Mouse (Mus musculus) neural tube, embryonic 11.5 days (tissue): ENCODE results near the gene Slc15a3. TPM values are rescaled to one million over a fixed set of nuclear protein-coding genes. Genes with fewer than 3 reads are reported as not detected.

Experiments used
- ATAC-seq: fragments of 200-750 bp; cut with Nextera tagmentation; 2 replicates; pipeline ENCODE4 v1.8.0; 2017; ENCODE audit warnings: moderate number of reproducible peaks, mild to moderate bottlenecking, moderate TSS enrichment, moderate library complexity; ENCODE audit not compliant: insufficient read depth, low FRiP score, low TSS enrichment
- DNase-seq: peaks from one replicate; pipeline ENCODE4 v3.0.0-alpha.2; 2015; ENCODE audit warnings: low spot score
- H3K27ac ChIP-seq: fragments of 300-500 bp; sonication (generic); 2 replicates; pipeline ENCODE4 v1.5.1; 2014; ENCODE audit warnings: low read depth, mild to moderate bottlenecking, low read length
- H3K27me3 ChIP-seq: fragments of 300-500 bp; sonication (generic); 2 replicates; pipeline ENCODE4 v1.6.1; 2014; ENCODE audit warnings: mild to moderate bottlenecking, low read length, mixed read lengths; ENCODE audit not compliant: control insufficient read depth, insufficient read depth
- H3K36me3 ChIP-seq: fragments of 300-500 bp; sonication (generic); 2 replicates; pipeline ENCODE4 v1.6.1; 2014; ENCODE audit warnings: mild to moderate bottlenecking, low read length, moderate library complexity, mixed read lengths; ENCODE audit not compliant: control insufficient read depth, insufficient read depth
- H3K4me1 ChIP-seq: fragments of 300-500 bp; sonication (generic); 2 replicates; pipeline ENCODE4 v1.6.1; 2014; ENCODE audit warnings: low read length, mixed read lengths; ENCODE audit not compliant: control insufficient read depth, insufficient read depth
- H3K4me2 ChIP-seq: fragments of 300-500 bp; sonication (generic); 2 replicates; pipeline ENCODE4 v1.6.1; 2014; ENCODE audit warnings: low read depth, mild to moderate bottlenecking, moderate library complexity
- H3K4me3 ChIP-seq: fragments of 300-500 bp; sonication (generic); 2 replicates; pipeline ENCODE4 v1.5.1; 2014; ENCODE audit warnings: low read depth, low read length
- H3K9ac ChIP-seq: fragments of 300-500 bp; sonication (generic); 2 replicates; pipeline ENCODE4 v1.6.1; 2014; ENCODE audit warnings: mild to moderate bottlenecking, low read length
- H3K9me3 ChIP-seq: fragments of 300-500 bp; sonication (generic); 2 replicates; pipeline ENCODE4 v1.6.1; 2016; ENCODE audit warnings: low read length; ENCODE audit not compliant: control insufficient read depth
- WGBS: fragments of 180-500 bp; shearing (Covaris S2); extraction: QIAGEN DNeasy Blood & Tissue Kit; methylation state at CpG from one replicate; pipeline ENCODE4 v1.1.7; 2014; 5-methylcytosine and 5-hydroxymethylcytosine counted together
- polyA plus RNA-seq: library from polyadenylated mRNA; unstranded; fragments of >200 nt; fragmentation: Nextera tagmentation; extraction: Ambion mirVana; gene quantifications from 2 replicates; pipeline ENCODE4 v1.2.1, GENCODE M21; 2014

Gene Slc15a3
- polyA plus RNA-seq, 1 experiment from 2014 or later = 0.09 TPM

DNA sequence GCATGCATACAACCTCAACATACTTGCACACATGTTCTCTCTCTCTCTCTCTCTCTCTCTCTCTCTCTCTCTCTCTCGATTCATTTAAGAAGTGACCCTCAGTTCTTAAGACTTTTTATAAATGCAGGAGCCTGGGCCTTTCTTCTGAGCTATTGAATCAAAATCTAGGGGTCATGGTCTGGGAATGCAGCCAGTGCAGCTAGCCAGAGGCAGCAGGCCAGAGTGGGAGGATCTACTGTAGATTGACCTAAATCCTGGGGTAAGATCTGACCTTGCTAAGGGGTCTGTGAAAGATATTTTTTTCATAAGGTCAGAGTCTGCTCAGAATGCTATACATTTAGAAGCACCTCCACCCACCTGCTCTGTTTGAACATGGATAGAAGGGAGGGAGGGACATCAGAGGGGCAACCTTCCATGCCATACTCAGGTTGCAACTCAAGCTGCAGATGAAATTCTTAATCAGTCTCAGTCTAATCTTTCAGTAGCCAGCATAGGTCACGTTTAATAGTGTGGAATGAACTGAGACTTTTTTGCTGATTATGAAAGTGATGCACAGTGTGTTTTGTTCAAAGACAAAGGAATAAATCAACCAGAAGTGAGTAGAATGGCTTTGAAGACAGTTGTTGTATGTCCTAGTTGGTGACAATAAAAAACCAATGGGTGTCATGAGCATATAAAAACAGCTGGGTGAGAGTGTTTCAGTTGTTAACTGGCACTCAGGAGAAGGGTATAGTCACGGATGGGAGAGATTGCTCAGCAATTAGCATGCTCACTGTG lies 8.0 kb downstream of the Slc15a3 start:
- Histone ChIP-seq H3K4me2 (no peak overlapping the region), H3K9ac (no peak overlapping the region), H3K9me3 (no peaks in the 10 kb centered on the region), H3K4me1 (no peaks in the 10 kb centered on the region), H3K4me3 (no peak overlapping the region), H3K27me3 (no peaks in the 10 kb centered on the region), H3K36me3 (no peaks in the 10 kb centered on the region), H3K27ac (no peak overlapping the region)
- no peak for DNase-seq
- WGBS = 55% methylated on average over 3 of the region's 3 CpGs
- no peak for ATAC-seq

- H3K27me3 ChIP-seq = no peaks in the 10 kb centered on the region
- ATAC-seq = no peak
- no peak overlapping the region for H3K9ac ChIP-seq
- H3K4me1 ChIP-seq = no peaks in the 10 kb centered on the region
- no peak for DNase-seq
- peaks cover 19% of the 10 kb centered on the region for H3K36me3 ChIP-seq
- WGBS = 83% methylated on average over 3 of the region's 3 CpGs
- H3K9me3 ChIP-seq = no peaks in the 10 kb centered on the region
- H3K4me2 ChIP-seq = no peak overlapping the region
- H3K27ac ChIP-seq = no peak overlapping the region
- no peak overlapping the region for H3K4me3 ChIP-seq
These were observed 15.9 kb downstream of the Slc15a3 start for GRCm38 (mm10) chr19:10855422-10855821.

DNA sequence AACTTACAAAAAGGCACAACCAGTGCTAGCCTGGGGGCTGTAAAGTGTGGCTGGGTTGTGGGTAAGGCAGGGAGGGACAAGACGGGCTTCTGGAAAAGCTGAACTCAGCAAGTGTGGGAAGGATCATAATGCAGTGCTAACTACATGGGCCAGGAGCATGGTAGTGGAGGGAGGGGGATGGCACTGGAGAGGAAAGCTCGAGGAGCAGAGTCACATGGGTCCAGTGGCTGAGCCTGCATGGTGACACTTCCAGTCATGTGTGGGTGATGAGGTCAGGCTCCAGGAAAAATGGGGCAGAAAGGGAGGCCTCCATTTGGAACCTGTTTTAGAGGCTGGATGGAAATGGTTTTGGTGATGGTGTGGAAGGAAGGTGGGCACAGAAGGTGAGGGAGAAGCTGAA lies 17.0 kb downstream of the Slc15a3 start:
- Histone ChIP-seq H3K27ac (no peak overlapping the region), H3K4me3 (no peak overlapping the region), H3K4me2 (no peak overlapping the region), H3K9me3 (no peaks in the 10 kb centered on the region), H3K36me3 (peaks cover 27% of the 10 kb centered on the region), H3K4me1 (no peaks in the 10 kb centered on the region), H3K9ac (no peak overlapping the region), H3K27me3 (no peaks in the 10 kb centered on the region)
- WGBS = 53% methylated on average over 2 of the region's 2 CpGs
- ATAC-seq = no peak
- no peak for DNase-seq

DNA sequence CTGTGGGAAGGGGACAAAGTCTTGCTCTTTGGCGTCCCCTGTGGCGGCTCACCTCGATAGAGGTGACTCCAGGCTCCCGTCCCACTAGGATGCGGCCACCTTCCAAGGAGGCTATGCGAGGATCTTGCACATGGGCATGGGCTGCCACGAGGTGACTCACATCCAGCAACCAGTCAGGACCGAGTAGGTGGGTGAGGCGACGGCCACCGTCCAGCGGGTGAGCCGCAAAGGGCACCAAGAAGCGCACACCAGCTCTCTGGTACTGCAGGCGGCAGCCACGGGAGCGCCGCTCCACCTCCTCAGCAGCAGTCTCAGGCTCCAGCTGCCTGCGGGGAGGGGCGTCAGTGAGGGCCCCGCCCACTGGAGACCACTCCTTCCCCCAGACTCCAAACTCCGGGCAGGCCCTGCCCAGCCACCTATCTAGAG lies 20.6 kb downstream of the Slc15a3 start:
- Histone ChIP-seq H3K4me2 (no peak overlapping the region), H3K36me3 (peaks cover 54% of the 10 kb centered on the region), H3K9ac (no peak overlapping the region), H3K27me3 (no peaks in the 10 kb centered on the region), H3K4me1 (no peaks in the 10 kb centered on the region), H3K4me3 (no peak overlapping the region), H3K27ac (no peak overlapping the region), H3K9me3 (no peaks in the 10 kb centered on the region)
- 54% methylated on average over 22 of the region's 22 CpGs for WGBS
- no peak for DNase-seq
- no peak for ATAC-seq

- Histone ChIP-seq H3K4me1 (peaks cover 9% of the 10 kb centered on the region), H3K36me3 (peaks cover 43% of the 10 kb centered on the region), H3K9me3 (no peaks in the 10 kb centered on the region), H3K27ac (no peak overlapping the region), H3K27me3 (no peaks in the 10 kb centered on the region), H3K4me2 (no peak overlapping the region), H3K9ac (no peak overlapping the region), H3K4me3 (no peak overlapping the region)
- 97% methylated on average over 13 of the region's 13 CpGs for WGBS
- DNase-seq (no peak), ATAC-seq (no peak)
These were observed 26.8 kb downstream of the Slc15a3 start for GRCm38 (mm10) chr19:10866351-10866750.

DNA sequence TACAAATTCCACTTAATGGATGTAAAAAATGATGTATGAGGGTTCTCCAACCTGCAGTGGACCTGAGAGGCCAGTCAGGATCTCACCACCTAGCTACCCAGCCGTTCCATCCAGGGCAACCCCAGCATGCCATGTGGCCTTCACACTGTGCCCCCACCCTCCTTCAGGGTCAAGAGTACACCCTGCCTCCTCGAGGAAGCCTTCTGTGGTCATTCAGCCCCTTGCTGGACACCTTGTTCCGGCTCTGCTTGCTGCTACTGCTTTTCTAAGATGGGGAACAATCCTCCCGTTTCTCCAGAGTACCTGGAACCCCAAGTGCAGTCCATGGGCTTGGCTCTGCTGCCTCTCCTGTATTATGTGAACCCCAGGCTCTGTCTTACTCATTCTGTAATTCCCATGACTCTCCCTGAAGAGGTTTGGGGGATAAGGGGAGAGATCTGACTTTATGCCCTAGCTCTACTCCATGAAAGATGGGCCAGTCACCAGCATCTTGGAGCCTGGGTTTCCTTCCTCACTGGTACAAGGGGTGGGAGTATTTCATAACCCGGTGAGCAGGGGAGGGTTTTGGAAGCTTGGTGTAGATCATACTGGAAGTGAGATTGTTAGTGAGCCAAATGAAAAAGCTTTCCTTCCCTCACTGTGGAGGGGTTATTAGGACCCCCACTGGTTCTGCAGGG lies 28.6 kb downstream of the Slc15a3 start:
- peak overlapping the region; percentile 91 for H3K4me2 ChIP-seq
- ATAC-seq (no peak), DNase-seq (no peak)
- no peak overlapping the region for H3K27ac ChIP-seq
- no peaks in the 10 kb centered on the region for H3K9me3 ChIP-seq
- H3K9ac ChIP-seq = peak overlapping the region; percentile 95
- H3K4me3 ChIP-seq = peak overlapping the region; percentile 85
- 24% methylated on average over 5 of the region's 5 CpGs for WGBS
- H3K27me3 ChIP-seq = no peaks in the 10 kb centered on the region
- peaks cover 9% of the 10 kb centered on the region for H3K4me1 ChIP-seq
- H3K36me3 ChIP-seq = peaks cover 39% of the 10 kb centered on the region

DNA sequence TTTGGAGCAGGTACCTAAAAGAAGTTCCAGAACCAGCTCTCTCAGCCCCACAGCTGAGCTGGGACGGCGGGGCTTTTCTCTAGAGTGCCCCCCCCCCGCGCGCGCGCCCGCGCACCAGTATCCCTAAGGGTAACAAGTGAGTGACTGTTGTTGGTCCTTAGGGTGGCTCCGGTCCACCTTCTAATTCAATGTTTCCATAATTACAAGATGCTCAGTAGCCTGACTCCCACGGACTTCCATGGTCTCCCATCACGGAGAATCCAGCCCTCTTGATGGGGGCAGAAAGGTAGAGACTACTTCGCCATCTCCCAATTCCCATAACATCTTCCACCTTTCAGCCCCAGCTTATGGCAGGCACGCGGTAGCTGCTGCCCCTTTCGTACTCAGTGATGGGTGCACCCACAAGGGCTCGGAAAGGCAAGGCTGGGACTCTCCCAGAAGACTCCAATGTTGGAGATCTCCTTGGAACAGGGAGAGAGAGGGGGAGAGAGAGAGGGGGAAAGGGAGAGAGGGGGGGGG lies 29.2 kb downstream of the Slc15a3 start:
- Histone ChIP-seq H3K4me1 (peaks cover 9% of the 10 kb centered on the region), H3K9me3 (no peaks in the 10 kb centered on the region), H3K27me3 (no peaks in the 10 kb centered on the region), H3K4me2 (peak overlapping the region; percentile 91), H3K36me3 (peaks cover 37% of the 10 kb centered on the region), H3K9ac (peak overlapping the region; percentile 95), H3K4me3 (peak overlapping the region; percentile 85), H3K27ac (peak overlapping the region; percentile 89; the same call in 1 of the 2 replicates)
- DNase-seq (no peak), ATAC-seq (peak; percentile 20; the same call in 1 of the 2 replicates)
- 0% methylated on average over 17 of the region's 17 CpGs for WGBS

DNA sequence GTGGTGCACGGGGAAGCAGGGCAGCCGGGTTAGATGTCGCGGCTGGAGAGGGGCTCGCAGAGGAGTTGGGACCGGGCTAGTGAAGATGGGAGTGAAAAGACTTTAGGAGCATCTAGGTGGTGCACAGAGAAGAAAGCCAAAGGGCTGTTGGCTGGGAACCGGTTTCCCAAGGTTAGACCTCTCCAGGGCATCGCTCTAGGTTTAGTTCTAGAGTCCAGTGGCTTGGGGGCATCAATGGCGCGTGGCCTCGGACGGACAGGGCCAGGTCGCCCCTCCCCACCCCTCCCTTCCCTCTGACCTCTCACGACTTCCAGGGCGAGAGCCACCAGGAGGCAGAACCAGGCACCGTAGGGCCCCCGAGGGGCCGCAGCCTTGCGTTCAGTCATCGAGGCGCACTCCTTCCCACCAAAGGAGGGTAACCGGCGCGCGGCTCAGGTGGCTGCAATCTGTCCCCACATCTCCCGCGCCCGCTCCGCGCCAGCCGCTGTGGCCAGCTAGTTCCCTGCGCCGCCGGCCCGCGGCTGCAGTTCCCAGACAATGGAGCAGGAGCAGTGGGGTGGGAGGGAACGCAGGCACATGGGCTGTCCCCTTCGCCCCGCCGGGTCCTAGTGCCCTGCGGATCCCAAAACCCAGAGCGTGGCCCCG lies 29.8 kb downstream of the Slc15a3 start:
- Histone ChIP-seq H3K9me3 (no peaks in the 10 kb centered on the region), H3K27ac (peak overlapping the region; percentile 89), H3K4me3 (peak overlapping the region; percentile 85), H3K36me3 (peaks cover 34% of the 10 kb centered on the region), H3K9ac (peak overlapping the region; percentile 95), H3K4me1 (peaks cover 9% of the 10 kb centered on the region), H3K27me3 (no peaks in the 10 kb centered on the region), H3K4me2 (peak overlapping the region; percentile 91)
- ATAC-seq (peak; percentile 96), DNase-seq (peak; percentile 88)
- under 1% methylated on average over 34 of the region's 43 CpGs for WGBS
